Mouse (Mus musculus) embryonic facial prominence, embryonic 14.5 days (tissue): ENCODE data around the gene Usp53. TPM values are rescaled to one million over a fixed set of nuclear protein-coding genes. Genes with fewer than 3 reads are reported as not detected.

Source experiments
- ATAC-seq: fragments of 200-750 bp; cut with Nextera tagmentation; 2 replicates; pipeline ENCODE4 v1.8.0; 2017; ENCODE audit warnings: low read depth, moderate number of reproducible peaks, moderate TSS enrichment
- DNase-seq: peaks from one replicate; pipeline ENCODE4 v3.0.0-alpha.2; 2015; ENCODE audit warnings: low spot score
- H3K27ac ChIP-seq: fragments of 300-500 bp; sonication (generic); replicated peaks from 2 replicates; pipeline ENCODE4 v1.5.1; 2014; ENCODE audit warnings: low read depth, mild to moderate bottlenecking, low read length, moderate library complexity
- H3K27me3 ChIP-seq: fragments of 300-500 bp; sonication (generic); replicated peaks from 2 replicates; pipeline ENCODE4 v1.6.1; 2014; ENCODE audit warnings: low read length; ENCODE audit not compliant: control insufficient read depth, insufficient read depth
- H3K36me3 ChIP-seq: fragments of 300-500 bp; sonication (generic); 2 replicates; pipeline ENCODE4 v1.6.1; 2014; ENCODE audit warnings: low read length, mixed read lengths; ENCODE audit not compliant: control insufficient read depth, insufficient read depth
- H3K4me1 ChIP-seq: fragments of 300-500 bp; sonication (generic); 2 replicates; pipeline ENCODE4 v1.6.1; 2014; ENCODE audit warnings: antibody characterized with exemption, low read length; ENCODE audit not compliant: control insufficient read depth, insufficient read depth
- H3K4me2 ChIP-seq: fragments of 300-500 bp; sonication (generic); 2 replicates; pipeline ENCODE4 v1.6.1; 2014; ENCODE audit warnings: low read depth, mild to moderate bottlenecking, low read length, moderate library complexity, mixed read lengths
- H3K4me3 ChIP-seq: fragments of 300-500 bp; sonication (generic); 2 replicates; pipeline ENCODE4 v1.5.1; 2014; ENCODE audit warnings: low read depth, mild to moderate bottlenecking, low read length
- H3K9ac ChIP-seq: fragments of 300-500 bp; sonication (generic); 2 replicates; pipeline ENCODE4 v1.6.1; 2014; ENCODE audit warnings: low read depth, mild to moderate bottlenecking, low read length, moderate library complexity, mixed read lengths
- H3K9me3 ChIP-seq: fragments of 300-500 bp; sonication (generic); 2 replicates; pipeline ENCODE4 v1.6.1; 2016; ENCODE audit warnings: low read length; ENCODE audit not compliant: control insufficient read depth
- WGBS: fragments of 180-500 bp; shearing (Covaris S2); extraction: QIAGEN DNeasy Blood & Tissue Kit; methylation state at CpG from one replicate; pipeline ENCODE4 v1.1.7; 2014; 5-methylcytosine and 5-hydroxymethylcytosine counted together
- polyA plus RNA-seq: library from polyadenylated mRNA; unstranded; fragments of >200 nt; fragmentation: Nextera tagmentation; extraction: Ambion mirVana; gene quantifications from 2 replicates; pipeline ENCODE4 v1.2.1, GENCODE M21; 2014

The Usp53 gene
- polyA plus RNA-seq, 1 experiment from 2014 or later = 8.1 TPM

GRCm38 (mm10) chr3:122929723-122930122 lies 54.6 kb downstream of the Usp53 start:
- H3K9ac ChIP-seq = no peak overlapping the region
- H3K36me3 ChIP-seq = peaks cover 26% of the 10 kb centered on the region
- no peaks in the 10 kb centered on the region for H3K9me3 ChIP-seq
- no peaks in the 10 kb centered on the region for H3K27me3 ChIP-seq
- ATAC-seq = no peak
- DNase-seq = no peak
- H3K27ac ChIP-seq = no peak overlapping the region
- WGBS = 91% methylated on average over 6 of the region's 6 CpGs
- no peak overlapping the region for H3K4me3 ChIP-seq
- no peak overlapping the region for H3K4me2 ChIP-seq
- peaks cover 5% of the 10 kb centered on the region; the same call in 1 of the 2 replicates for H3K4me1 ChIP-seq

DNA sequence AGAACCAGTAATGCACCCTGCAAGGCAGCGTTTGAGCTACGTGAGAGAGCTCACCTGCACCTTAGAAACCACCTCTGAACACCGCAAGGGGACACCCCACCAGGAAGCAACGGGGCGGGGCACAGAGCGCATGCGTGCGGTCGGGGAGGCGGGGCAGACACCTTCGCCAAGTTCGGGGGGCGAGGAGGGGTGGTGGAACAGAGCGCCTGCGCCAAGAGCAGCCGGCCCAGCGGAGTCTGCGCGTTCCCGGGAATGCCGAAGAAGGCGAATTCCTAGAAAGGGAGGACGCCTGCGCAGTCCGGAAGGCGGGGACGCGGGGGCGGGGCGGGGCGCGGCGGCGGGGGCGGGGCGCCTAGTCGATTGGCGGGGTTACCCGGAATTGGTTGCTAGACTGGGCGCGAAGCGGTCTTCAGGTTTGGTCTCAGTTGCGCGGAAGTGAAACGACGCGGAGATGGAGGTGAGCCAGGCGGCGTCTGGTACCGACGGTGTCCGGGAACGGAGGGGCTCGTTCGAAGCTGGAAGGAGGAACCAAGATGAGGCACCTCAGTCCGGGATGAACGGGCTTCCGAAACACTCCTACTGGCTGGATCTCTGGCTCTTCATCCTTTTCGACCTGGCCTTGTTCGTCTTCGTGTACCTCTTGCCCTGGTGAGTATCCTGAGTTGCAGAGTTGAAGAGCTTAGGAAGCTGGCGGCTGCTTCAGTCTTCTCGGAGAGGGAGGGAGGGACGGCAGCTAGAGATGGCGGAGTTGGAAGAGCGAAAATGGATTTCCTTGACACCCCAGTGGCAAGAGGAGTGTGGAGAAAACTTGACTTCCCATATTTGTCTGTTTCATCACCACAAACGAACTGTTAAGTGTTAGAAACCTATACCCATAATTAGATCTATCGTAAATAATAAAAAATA lies 60.0 kb downstream of the Usp53 start, which contains the start of gene 1810037I17Rik:
Gene 1810037I17Rik (plus strand): TSS at position 195 of the 906 bp plus-strand sequence.
- DNase-seq = peak; percentile 98
- no peaks in the 10 kb centered on the region for H3K9me3 ChIP-seq
- peak within 1 kb of the TSS; percentile 66 for H3K4me2 ChIP-seq
- H3K27ac ChIP-seq = peak within 1 kb of the TSS; percentile 89
- peak; percentile 99 for ATAC-seq
- H3K9ac ChIP-seq = peak within 1 kb of the TSS; percentile 75
- H3K4me3 ChIP-seq = peak within 1 kb of the TSS; percentile 65
- peaks cover 14% of the 10 kb centered on the region for H3K36me3 ChIP-seq
- no peaks in the 10 kb centered on the region for H3K27me3 ChIP-seq
- WGBS = 1% methylated on average over 41 of the region's 68 CpGs
- H3K4me1 ChIP-seq = peaks cover 11% of the 10 kb centered on the region; the same call in 1 of the 2 replicates

GRCm38 (mm10) chr3:122923147-122923546 lies 61.2 kb downstream of the Usp53 start:
- H3K36me3 ChIP-seq = peaks cover 14% of the 10 kb centered on the region
- 67% methylated on average over 7 of the region's 7 CpGs for WGBS
- peak overlapping the region; percentile 89 for H3K27ac ChIP-seq
- peak overlapping the region; percentile 62 for H3K4me2 ChIP-seq
- H3K4me3 ChIP-seq = peak overlapping the region; percentile 65; the same call in 1 of the 2 replicates
- peaks cover 11% of the 10 kb centered on the region; the same call in 1 of the 2 replicates for H3K4me1 ChIP-seq
- no peak overlapping the region for H3K9ac ChIP-seq
- DNase-seq (no peak), ATAC-seq (no peak)
- H3K9me3 ChIP-seq = no peaks in the 10 kb centered on the region
- H3K27me3 ChIP-seq = no peaks in the 10 kb centered on the region

GRCm38 (mm10) chr3:122921676-122922527 lies 62.4 kb downstream of the Usp53 start:
- 75% methylated on average over 8 of the region's 8 CpGs for WGBS
- ATAC-seq (no peak), DNase-seq (no peak)
- Histone ChIP-seq H3K4me3 (no peak overlapping the region), H3K36me3 (peaks cover 7% of the 10 kb centered on the region), H3K27ac (no peak overlapping the region), H3K4me1 (peaks cover 11% of the 10 kb centered on the region; the same call in 1 of the 2 replicates), H3K9ac (no peak overlapping the region), H3K9me3 (no peaks in the 10 kb centered on the region), H3K4me2 (no peak overlapping the region), H3K27me3 (no peaks in the 10 kb centered on the region)

DNA sequence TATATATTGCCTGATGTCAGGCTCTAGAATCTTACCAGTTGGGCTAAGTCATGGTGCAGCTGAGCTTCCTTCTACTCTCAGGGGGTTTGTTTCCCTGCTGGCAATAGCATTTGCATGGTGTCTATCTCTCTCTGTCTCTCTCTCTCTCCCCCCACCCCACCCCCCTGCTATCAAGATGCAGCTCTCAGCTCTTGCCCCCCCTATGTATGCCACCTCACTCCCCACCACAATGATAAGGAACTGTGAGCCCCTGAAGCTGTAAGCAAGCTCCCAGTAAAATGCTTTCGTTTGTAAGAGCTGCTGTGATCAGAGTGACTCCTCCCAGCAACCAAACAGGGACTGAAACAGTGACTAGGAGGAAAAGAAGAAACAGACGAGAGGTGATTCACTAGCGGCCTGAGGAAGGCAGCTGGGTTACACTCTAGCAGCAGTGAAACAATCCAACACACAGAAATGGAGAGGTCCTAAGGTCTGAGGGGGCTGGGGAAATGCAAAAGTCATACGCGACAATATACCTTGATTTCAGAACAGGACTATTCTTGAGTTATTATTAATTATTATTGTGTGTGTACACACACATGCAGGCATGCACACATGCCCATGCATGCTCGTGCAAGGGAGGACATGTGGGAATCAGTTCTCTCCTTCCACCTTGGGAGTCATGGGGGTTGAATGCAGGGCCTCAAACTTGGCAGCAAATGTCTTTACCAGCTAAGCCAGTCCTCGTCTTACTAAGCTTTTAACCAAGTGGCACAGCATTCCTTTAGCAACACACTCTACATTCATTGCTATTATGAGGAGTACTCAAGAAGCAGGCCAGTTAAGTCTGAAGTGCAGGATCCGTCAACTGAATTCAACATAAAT lies 63.5 kb downstream of the Usp53 start:
- no peak overlapping the region for H3K9ac ChIP-seq
- whole genome bisulfite sequencing = 51% methylated on average over 8 of the region's 8 CpGs
- no peak overlapping the region for H3K4me2 ChIP-seq
- H3K36me3 ChIP-seq = no peaks in the 10 kb centered on the region
- peak; percentile 59 for DNase-seq
- H3K4me1 ChIP-seq = peaks cover 7% of the 10 kb centered on the region; the same call in 1 of the 2 replicates
- H3K9me3 ChIP-seq = no peaks in the 10 kb centered on the region
- no peak overlapping the region for H3K4me3 ChIP-seq
- no peak for ATAC-seq
- H3K27me3 ChIP-seq = no peaks in the 10 kb centered on the region
- H3K27ac ChIP-seq = peak overlapping the region; percentile 45

DNA sequence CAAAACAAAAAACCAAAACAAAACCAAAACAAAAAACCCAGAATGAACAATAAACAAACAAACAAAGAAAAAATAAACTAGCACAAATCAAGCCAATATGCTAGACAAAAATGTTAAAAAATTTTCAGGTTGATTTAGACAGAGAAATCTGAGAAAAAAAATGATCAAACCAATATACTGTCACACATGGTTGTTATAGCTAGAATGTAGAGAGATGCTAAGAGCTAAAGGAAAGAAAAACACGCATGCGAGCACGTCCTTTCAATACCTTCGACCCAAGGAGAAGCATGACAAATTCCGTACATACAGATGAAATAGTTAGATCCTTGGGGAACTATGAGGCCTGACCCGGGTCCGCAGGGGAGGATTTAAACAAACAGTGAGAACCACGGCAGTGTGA lies 65.0 kb downstream of the Usp53 start, which contains the start of gene Gm10959:
Gene Gm10959 (minus strand): TSS at position 101 of the 400 bp plus-strand sequence.
- WGBS = 75% methylated on average over 8 of the region's 8 CpGs
- ATAC-seq (no peak), DNase-seq (no peak)
- Histone ChIP-seq H3K27ac (no peak within 1 kb of the TSS), H3K4me1 (peaks cover 6% of the 10 kb centered on the region; the same call in 1 of the 2 replicates), H3K4me2 (no peak within 1 kb of the TSS), H3K4me3 (no peak within 1 kb of the TSS), H3K9ac (no peak within 1 kb of the TSS), H3K9me3 (no peaks in the 10 kb centered on the region), H3K36me3 (no peaks in the 10 kb centered on the region), H3K27me3 (no peaks in the 10 kb centered on the region)

GRCm38 (mm10) chr3:122918672-122919071 lies 65.6 kb downstream of the Usp53 start:
- no peak overlapping the region for H3K4me2 ChIP-seq
- 63% methylated on average over 2 of the region's 2 CpGs for WGBS
- no peak for DNase-seq
- no peaks in the 10 kb centered on the region for H3K27me3 ChIP-seq
- ATAC-seq = no peak
- no peak overlapping the region for H3K4me3 ChIP-seq
- H3K27ac ChIP-seq = no peak overlapping the region
- H3K4me1 ChIP-seq = peaks cover 6% of the 10 kb centered on the region; the same call in 1 of the 2 replicates
- H3K36me3 ChIP-seq = no peaks in the 10 kb centered on the region
- H3K9ac ChIP-seq = no peak overlapping the region
- no peaks in the 10 kb centered on the region for H3K9me3 ChIP-seq
